Mouse (Mus musculus): ENCODE results near the gene Tmtc1.

DNA sequence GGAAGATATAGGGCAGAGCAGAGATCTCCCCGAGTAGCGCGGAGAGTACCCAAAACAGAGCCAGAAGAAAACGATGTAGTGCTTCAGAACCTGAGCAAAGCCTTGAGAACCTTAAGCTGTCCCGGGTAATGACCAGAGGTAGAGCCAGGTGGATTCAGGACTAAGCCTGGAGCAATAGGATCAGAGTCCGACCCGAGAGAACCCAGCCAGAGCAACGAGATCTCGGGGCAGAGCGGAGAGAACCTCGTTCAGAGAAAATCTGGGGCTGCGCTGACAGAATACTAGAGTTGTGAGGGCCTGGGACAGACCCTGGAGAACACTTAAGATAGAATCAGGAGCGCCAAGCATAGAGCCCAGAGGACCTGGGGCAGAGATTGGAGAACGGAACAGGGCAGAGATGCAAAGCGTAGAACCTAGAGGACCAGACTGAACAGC lies 881 bp downstream of the Tmtc1 start:
- TF ChIP-seq CTCF (IDR thresholded peaks at IDR 0.05) = no peak
- TF ChIP-seq EP300 (IDR thresholded peaks at IDR 0.05) = no peak

Measured in lung, postnatal 0 days (tissue).